16 mouse cellular contexts compared by ENCODE assay signal in the genomic region with DNA sequence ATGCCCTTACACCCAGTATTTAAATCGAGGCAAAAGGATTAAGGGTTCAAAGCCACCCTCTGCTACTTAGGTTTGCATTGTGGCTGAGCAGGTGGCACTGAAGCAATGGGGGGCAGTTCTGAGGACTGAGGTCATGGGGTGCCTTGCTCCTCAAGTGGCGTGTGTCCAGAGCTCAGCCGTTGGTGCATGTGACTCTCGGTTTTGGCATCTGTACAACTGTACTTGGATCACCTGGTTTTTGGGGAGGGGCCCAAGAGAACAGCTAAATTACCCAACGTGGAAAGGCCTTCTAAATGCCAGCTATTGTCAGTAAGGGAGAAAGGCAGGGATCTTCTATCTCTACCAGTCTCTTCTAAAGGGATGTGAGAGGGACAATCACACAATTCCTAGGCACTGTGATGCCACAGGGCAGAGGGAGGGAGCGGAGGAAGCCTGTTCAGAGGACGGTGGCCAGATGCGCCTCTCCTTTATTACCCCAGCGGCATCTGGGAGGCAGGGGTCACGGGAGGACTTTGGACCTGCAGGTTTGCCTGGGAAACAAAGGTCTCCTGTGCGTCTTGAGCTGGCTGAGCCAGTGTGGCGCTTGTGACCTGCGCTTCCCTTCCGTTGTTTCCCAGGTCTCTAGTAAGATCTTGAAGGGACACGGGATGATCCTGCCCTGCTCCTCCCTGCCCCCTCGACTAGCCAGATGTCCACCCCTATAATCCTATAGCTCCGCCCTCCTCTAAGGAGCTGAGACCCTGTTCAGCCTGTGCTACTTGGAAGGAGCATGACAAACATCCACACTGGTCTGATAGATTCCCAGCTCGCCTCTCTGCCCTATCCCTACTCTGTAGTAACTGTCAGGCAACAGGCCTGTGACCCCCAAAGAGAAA. TPM values are rescaled to one million over a fixed set of nuclear protein-coding genes. Genes with fewer than 3 reads are reported as not detected.
DNase-seq lines count a peak whose midpoint lies in the region; ATAC-seq and TF ChIP-seq lines count a peak whose summit lies in the region.
"Had no signal": no experiment of that assay in that cellular context is flagged by ENCODE, and none has a peak within 500 bp of the region (broad histone marks: within the 10 kb centered on the region; RNA-seq: fewer than 3 reads in every experiment).

No protein-coding gene starts in this region.

- no peak overlapping the region for H3K9ac ChIP-seq in kidney, embryonic 14.5 days (ENCODE audit: low read depth, low read length)
- H3K9ac ChIP-seq: forebrain, embryonic 12.5 days; hindbrain, embryonic 12.5 days; midbrain, embryonic 12.5 days had no signal

- ATAC-seq in kidney, embryonic 14.5 days (ENCODE audit: low FRiP score, low TSS enrichment): no peak
- ATAC-seq in CD4-positive, CD25-positive, alpha-beta regulatory T cell, adult 4 months: no peak

- H3K4me2 ChIP-seq in kidney, embryonic 14.5 days (replicated peaks; ENCODE audit: low read depth, low read length): no peak overlapping the region
- H3K4me2 ChIP-seq: forebrain, embryonic 12.5 days; hindbrain, embryonic 12.5 days; midbrain, embryonic 12.5 days had no signal

- no peaks in the 10 kb centered on the region for H3K9me3 ChIP-seq in kidney, embryonic 14.5 days (ENCODE audit: control insufficient read depth, low read length)
- H3K9me3 ChIP-seq: forebrain, embryonic 12.5 days; hindbrain, embryonic 12.5 days; midbrain, embryonic 12.5 days had no signal

- peaks cover 12% of the 10 kb centered on the region for H3K27me3 ChIP-seq in kidney, embryonic 14.5 days (ENCODE audit: control insufficient read depth, insufficient read depth, low read length)
- no peaks in the 10 kb centered on the region for H3K27me3 ChIP-seq in small intestine, adult 2 months (ENCODE audit: control insufficient read depth, insufficient read depth, low read length)

- no peak; the same call in 1 of the 2 replicates for TF ChIP-seq POLR2A in small intestine, adult 2 months (IDR thresholded peaks at IDR 0.05; ENCODE audit: low read depth, low read length)

- TF ChIP-seq CTCF in small intestine, adult 2 months (IDR thresholded peaks at IDR 0.05; ENCODE audit: extremely low read depth, insufficient read length, insufficient replicate concordance, low read depth, low read length): no peak

- no peaks in the 10 kb centered on the region for H3K36me3 ChIP-seq in kidney, embryonic 14.5 days (ENCODE audit: control insufficient read depth, insufficient read depth, low read length)
- peaks cover 3% of the 10 kb centered on the region; the same call in 1 of the 2 replicates for H3K36me3 ChIP-seq in small intestine, adult 2 months (ENCODE audit: control insufficient read depth, insufficient read depth, low read length)
- H3K36me3 ChIP-seq: midbrain, embryonic 12.5 days had no signal

- WGBS in kidney, embryonic 14.5 days: 47% methylated on average over 18 of the region's 18 CpGs
- WGBS in small intestine, adult 2 months: 20% methylated on average over 18 of the region's 18 CpGs

- H3K4me1 ChIP-seq in kidney, embryonic 14.5 days (ENCODE audit: control insufficient read depth, insufficient read depth, low read length): peaks cover 11% of the 10 kb centered on the region; the same call in 1 of the 2 replicates
- peaks cover 19% of the 10 kb centered on the region for H3K4me1 ChIP-seq in small intestine, adult 2 months (ENCODE audit: control insufficient read depth, insufficient read depth, insufficient read length, low read length)

- no peak overlapping the region for H3K4me3 ChIP-seq in kidney, embryonic 14.5 days (ENCODE audit: low read length)
- no peak overlapping the region for H3K4me3 ChIP-seq in small intestine, adult 2 months (ENCODE audit: low read depth, low read length)
- H3K4me3 ChIP-seq: forebrain, embryonic 12.5 days; hindbrain, embryonic 12.5 days; midbrain, embryonic 12.5 days had no signal

- peak; percentile 70 for DNase-seq in kidney, adult 18-20 months
- DNase-seq in adipocyte (ENCODE audit: low spot score): peak; percentile 65
- DNase-seq in kidney, postnatal 10 days: peak; percentile 51
- no peak for DNase-seq in frontal cortex, postnatal 36 days (ENCODE audit: low spot score in 2 of 2)
- DNase-seq in embryo, embryonic 9.5 days (ENCODE audit: extremely low spot score): no peak
- DNase-seq: cerebellum, postnatal 25 days; gastrocnemius, postnatal 36 days; right cerebral cortex, adult 18-20 months; thymus, postnatal 36 days had no signal

- no peak overlapping the region for H3K27ac ChIP-seq in kidney, embryonic 14.5 days (ENCODE audit: low read depth, low read length)
- peak overlapping the region; percentile 86 for H3K27ac ChIP-seq in small intestine, adult 2 months (ENCODE audit: insufficient read depth, low read depth, low read length)
- H3K27ac ChIP-seq: forebrain, embryonic 12.5 days; hindbrain, embryonic 12.5 days; kidney, postnatal 0 days; midbrain, embryonic 12.5 days had no signal

RNA-seq across cellular contexts. Expression of a gene that starts 36.8 kb away (rescaled TPM):
- polyA plus RNA-seq in kidney, embryonic 14.5 days (2014; fragmentation: Nextera tagmentation; extraction: Ambion mirVana): 11.0 and 11.3 TPM in 2 replicates
- 14.2 and 23.7 TPM in 2 replicates for polyA plus RNA-seq in small intestine, adult 2 months (2012; rRNA removed)
- not detected for polyA plus RNA-seq in CD4-positive, CD25-positive, alpha-beta regulatory T cell, adult 4 months (2017; shearing (Covaris generic))

RNA-seq across cellular contexts. Expression of a gene that starts 37.6 kb away (rescaled TPM):
- polyA plus RNA-seq in kidney, embryonic 14.5 days (2014; fragmentation: Nextera tagmentation; extraction: Ambion mirVana): 1.1 and 1.4 TPM in 2 replicates
- polyA plus RNA-seq in small intestine, adult 2 months (2012; rRNA removed): 0.30 TPM in 1 of 2 replicates, not detected in the other
- polyA plus RNA-seq in CD4-positive, CD25-positive, alpha-beta regulatory T cell, adult 4 months (2017; shearing (Covaris generic)): not detected

Comparison
In these comparisons a context has a peak if more than half of its experiments do, and no peak if none do; other contexts are left out.
1. DNase-seq: peak in kidney, adult 18-20 months (single experiment), adipocyte (single experiment) and kidney, postnatal 10 days (single experiment); none in frontal cortex, postnatal 36 days (0 of 2) and embryo, embryonic 9.5 days (single experiment).
2. RNA of a gene that starts 36.8 kb away (polyA plus RNA-seq): 14.2 to 23.7 TPM in small intestine, adult 2 months and 11.0 to 11.3 TPM in kidney, embryonic 14.5 days; not detected in CD4-positive, CD25-positive, alpha-beta regulatory T cell, adult 4 months; every median in the first group is over 10 times any median in the second.